Mouse (Mus musculus): ENCODE results near the gene Vmn1r221.
"Not testable (repeated sequence)": the region's sequence is repeated elsewhere in the genome, so short reads cannot be mapped to it uniquely, and the experiment has no call there.

The Vmn1r221 gene

GRCm38 (mm10) chr13:23213827-23214226 is at the start of gene Vmn1r221:
TSS of gene Vmn1r221 (plus strand) at chr13:23214127.
- DNase-seq (ENCODE audit: low spot score) = not testable (repeated sequence)

- not testable (repeated sequence) for DNase-seq (ENCODE audit: low spot score)
These were observed 47.5 kb upstream of the Vmn1r221 start for GRCm38 (mm10) chr13:23166471-23166870.

DNA sequence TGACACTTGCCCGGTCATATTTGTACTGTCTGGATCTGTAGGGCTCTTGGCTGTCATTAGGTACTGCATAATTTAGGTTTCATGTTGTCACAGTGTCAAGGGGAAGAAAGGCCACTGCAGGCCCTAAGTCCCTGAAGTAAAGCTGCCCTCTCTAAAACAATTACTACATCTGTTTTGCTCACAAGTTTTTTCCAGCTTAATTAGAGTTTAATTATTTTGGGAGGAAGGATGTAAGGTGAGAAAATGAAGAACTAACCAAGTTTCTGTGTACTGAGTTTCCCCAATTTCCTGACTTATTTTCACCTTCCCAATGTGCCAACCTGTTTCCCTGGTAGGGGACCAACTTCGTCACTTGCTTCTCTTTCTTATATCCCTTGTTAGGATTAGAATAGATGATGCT is 26.1 kb upstream of the Vmn1r221 start, which contains the start of gene Vmn1r220:
Gene Vmn1r220, minus strand, starts transcription at position 101 of the 400 bp plus-strand sequence.
- no peak for DNase-seq (ENCODE audit: low spot score)

DNA sequence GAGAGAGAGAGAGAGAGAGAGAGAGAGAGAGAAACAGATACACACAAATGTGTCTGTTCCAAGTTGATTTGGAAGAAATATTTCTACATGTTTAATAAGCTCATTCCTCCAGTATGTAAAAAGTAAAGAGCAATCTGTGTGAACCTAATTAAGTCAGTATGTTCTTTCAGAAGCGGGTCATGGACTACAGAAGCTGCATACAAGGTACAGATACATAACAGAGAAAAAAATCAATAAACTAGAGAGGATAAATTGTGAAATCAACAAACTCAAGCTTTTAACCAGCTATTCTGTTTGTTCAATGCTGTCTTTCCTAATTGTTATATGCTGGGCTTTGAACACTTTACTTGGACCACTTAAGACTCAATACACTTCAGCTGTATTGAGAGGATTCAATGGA is 10.0 kb upstream of the Vmn1r221 start:
- DNase-seq (ENCODE audit: low spot score) = not testable (repeated sequence)

- DNase-seq (ENCODE audit: low spot score) = not testable (repeated sequence)
These were observed 21.9 kb downstream of the Vmn1r221 start, which contains the start of gene Vmn1r222 for GRCm38 (mm10) chr13:23235847-23236246. TSS of gene Vmn1r222 (minus strand) at chr13:23235947.

- not testable (repeated sequence) for DNase-seq (ENCODE audit: low spot score)
These were observed 32.9 kb downstream of the Vmn1r221 start, which contains the start of gene Vmn1r223 for GRCm38 (mm10) chr13:23246834-23247233. TSS of gene Vmn1r223 (plus strand) at chr13:23247134.

DNA sequence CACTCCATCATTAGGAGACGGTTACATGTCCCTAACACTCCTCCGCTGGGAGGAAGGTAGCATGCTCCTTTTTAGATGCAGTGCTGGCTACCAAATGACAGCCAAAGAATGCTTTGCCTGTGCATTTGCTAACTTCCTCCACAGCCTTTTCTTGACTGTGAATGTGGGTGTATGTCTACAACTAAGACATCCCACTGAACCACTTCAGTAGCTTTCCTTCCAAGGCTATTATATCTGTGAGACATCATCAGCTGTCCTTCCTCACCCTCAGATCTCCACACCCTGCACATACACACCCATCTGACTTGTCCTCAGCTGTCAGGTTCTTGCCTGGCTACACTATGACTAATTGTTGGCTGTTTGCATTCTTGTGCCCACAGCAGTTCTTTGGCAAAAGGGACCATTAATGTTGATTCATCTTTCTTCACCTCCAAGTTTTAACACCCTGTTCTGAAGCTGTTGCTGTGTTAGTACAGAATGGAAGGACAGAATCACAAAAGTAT is 44.7 kb downstream of the Vmn1r221 start:
- no peak for DNase-seq (ENCODE audit: low spot score)

- not testable (repeated sequence) for DNase-seq (ENCODE audit: low spot score)
These were observed 54.7 kb downstream of the Vmn1r221 start for GRCm38 (mm10) chr13:23268606-23269005.

GRCm38 (mm10) chr13:23269127-23269526 is 55.2 kb downstream of the Vmn1r221 start:
- DNase-seq (ENCODE audit: low spot score) = peak; percentile 20

DNA sequence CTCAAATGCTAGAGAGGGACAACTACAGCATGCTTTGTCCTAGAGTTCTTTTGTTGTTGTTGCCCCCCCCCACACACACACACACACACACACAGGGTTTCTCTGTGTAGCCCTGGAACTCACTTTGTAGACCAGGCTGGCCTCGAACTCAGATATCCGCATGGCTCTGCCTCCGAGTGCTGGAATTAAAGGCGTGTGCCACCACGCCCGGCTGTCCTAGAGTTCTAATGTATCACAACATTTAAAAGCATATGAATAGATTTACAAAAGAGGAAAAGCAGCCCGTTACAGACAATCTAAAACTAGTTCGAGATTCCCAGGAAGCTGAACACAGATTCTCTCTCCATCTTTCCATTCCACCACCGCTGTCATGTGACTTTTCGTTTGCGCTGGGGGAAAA is 55.8 kb downstream of the Vmn1r221 start:
- no peak for DNase-seq (ENCODE audit: low spot score)

- peak; percentile 62 for DNase-seq (ENCODE audit: low spot score)
These were observed 56.6 kb downstream of the Vmn1r221 start for GRCm38 (mm10) chr13:23270321-23271101.
